Mouse (Mus musculus) neutrophil, adult 5-6 weeks (primary cell): Measurements from ENCODE around the gene Flt1. TPM values are rescaled to one million over a fixed set of nuclear protein-coding genes. Genes with fewer than 3 reads are reported as not detected.

Source experiments
- ATAC-seq: fragments of 151-379, 151-347 bp; 2 replicates; pipeline ENCODE4 v1.8.0; 2017; ENCODE audit warnings: mild to moderate bottlenecking, moderate TSS enrichment; ENCODE audit not compliant: insufficient number of reproducible peaks, poor library complexity, low FRiP score, severe bottlenecking; ENCODE audit errors: extremely low read depth
- total RNA-seq: library from RNA; stranded (forward); fragments of 200-1000 nt; gene quantifications from 2 replicates; pipeline ENCODE4 v1.2.3, GENCODE M21; 2017

The Flt1 gene
- total RNA-seq, 1 experiment from 2014 or later: 0.93 TPM

GRCm38 (mm10) chr5:147630426-147631290 lies 95.2 kb downstream of the Flt1 start:
- ATAC-seq: no peak

GRCm38 (mm10) chr5:147626944-147627343 lies 98.9 kb downstream of the Flt1 start:
- no peak for ATAC-seq

GRCm38 (mm10) chr5:147623747-147624146 lies 102.1 kb downstream of the Flt1 start:
- ATAC-seq: no peak

- ATAC-seq: no peak
These were observed 105.6 kb downstream of the Flt1 start for GRCm38 (mm10) chr5:147620178-147620577.

- ATAC-seq: no peak
These were observed 107.6 kb downstream of the Flt1 start for GRCm38 (mm10) chr5:147618243-147618642.

DNA sequence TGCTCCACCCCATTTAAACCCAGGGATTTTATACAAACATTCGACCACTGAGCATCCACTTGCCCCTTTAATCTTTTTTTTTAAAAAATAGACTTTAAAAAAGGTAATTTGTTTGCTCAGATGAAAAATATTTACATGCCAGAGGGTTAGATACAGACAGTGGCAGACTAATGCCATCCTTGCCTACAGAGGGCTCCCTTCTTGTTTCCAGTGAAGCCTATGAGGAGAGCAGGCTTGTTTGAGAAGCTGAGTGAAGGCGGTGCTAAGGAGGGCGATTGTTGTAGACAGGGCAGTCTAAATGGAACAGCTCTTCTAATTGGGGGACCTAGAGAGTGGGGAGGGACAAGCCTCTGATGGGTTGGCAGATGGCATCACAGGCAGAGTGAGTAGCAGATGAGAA lies 109.4 kb downstream of the Flt1 start:
- no peak for ATAC-seq

DNA sequence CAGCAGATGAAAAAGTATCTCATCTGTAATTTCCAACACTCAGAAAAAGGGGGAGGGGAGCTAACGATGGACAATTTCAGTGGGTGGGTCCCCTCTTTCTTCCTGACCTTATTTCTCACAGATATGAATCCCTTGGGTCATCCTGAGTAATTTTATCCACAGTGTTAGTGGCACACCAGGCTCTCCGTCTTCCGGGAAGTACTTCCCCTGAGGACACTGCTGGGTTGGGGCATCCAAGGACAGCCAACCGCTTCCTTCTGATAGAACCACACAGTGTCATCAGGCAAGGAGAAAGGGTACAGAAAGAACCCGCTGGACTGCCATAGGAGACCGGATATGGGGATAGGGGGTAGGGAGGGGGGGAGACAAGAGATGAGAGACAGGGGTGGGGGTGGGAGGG lies 111.2 kb downstream of the Flt1 start:
- ATAC-seq: no peak

- peak; percentile 92 for ATAC-seq
These were observed 114.5 kb downstream of the Flt1 start for GRCm38 (mm10) chr5:147611348-147611747.

DNA sequence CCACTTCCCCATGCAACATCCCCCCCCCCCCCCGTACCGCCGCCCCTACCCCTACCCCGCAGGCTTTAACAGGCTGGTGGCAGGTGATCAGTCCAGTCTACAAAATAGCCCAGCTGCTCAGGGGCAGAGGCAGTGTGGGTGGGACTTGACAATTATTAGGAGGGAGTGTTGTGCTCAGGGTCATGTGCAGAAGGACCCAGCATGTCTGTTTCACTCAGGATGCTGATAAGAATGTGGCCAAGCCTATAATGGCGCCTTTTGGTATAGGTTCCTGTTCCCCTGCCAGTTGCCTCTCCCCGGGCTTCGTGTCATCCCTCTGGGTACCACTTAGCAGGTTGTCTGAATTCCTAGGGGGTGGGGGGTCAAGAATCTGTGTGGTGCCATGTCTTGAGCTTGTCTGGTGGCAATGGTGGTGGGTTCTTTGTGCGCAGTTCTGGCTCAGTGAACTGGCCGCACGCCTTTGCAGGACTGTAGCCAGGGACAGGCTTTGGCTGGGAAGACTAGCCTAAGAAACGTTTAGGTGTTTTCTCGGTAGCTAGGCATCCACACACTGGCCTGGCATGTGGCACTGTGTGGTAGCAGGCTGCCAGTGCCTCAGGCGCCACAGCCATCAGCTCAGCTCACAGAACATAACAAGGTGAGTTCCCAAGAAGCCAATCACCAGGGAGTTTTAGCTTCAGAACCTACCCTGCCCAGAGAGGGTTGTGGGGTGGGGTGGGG lies 118.4 kb downstream of the Flt1 start:
- no peak for ATAC-seq

GRCm38 (mm10) chr5:147606751-147607150 lies 119.1 kb downstream of the Flt1 start:
- ATAC-seq: no peak

- ATAC-seq: no peak
These were observed 124.1 kb downstream of the Flt1 start for GRCm38 (mm10) chr5:147601460-147602360.

- ATAC-seq: no peak
These were observed 128.0 kb downstream of the Flt1 start for GRCm38 (mm10) chr5:147597825-147598224.

GRCm38 (mm10) chr5:147589814-147590213 lies 136.0 kb downstream of the Flt1 start:
- ATAC-seq: no peak

GRCm38 (mm10) chr5:147585070-147585469 lies 140.7 kb downstream of the Flt1 start:
- ATAC-seq: no peak

- no peak for ATAC-seq
These were observed 141.2 kb downstream of the Flt1 start for GRCm38 (mm10) chr5:147584648-147585047.

- ATAC-seq: peak; percentile 36; the same call in 1 of the 2 replicates
These were observed 142.0 kb downstream of the Flt1 start for GRCm38 (mm10) chr5:147583702-147584298.

GRCm38 (mm10) chr5:147580181-147580580 lies 145.6 kb downstream of the Flt1 start:
- no peak for ATAC-seq

- no peak for ATAC-seq
These were observed 146.1 kb downstream of the Flt1 start for GRCm38 (mm10) chr5:147579691-147580090.

- no peak for ATAC-seq
These were observed 146.7 kb downstream of the Flt1 start for GRCm38 (mm10) chr5:147579148-147579547.
